Mouse (Mus musculus) heart, embryonic 15.5 days (tissue): ENCODE data around the gene Tgfb1. TPM values are rescaled to one million over a fixed set of nuclear protein-coding genes. Genes with fewer than 3 reads are reported as not detected.

Source experiments
- ATAC-seq: fragments of 200-750 bp; cut with Nextera tagmentation; replicated peaks from 2 replicates; pipeline ENCODE4 v1.8.0; 2017; ENCODE audit warnings: low read depth, moderate TSS enrichment; ENCODE audit not compliant: insufficient number of reproducible peaks, insufficient read depth, low FRiP score
- H3K27ac ChIP-seq: fragments of 300-500 bp; sonication (generic); 2 replicates; pipeline ENCODE4 v1.5.1; 2015; ENCODE audit warnings: mild to moderate bottlenecking, inconsistent platforms
- H3K27me3 ChIP-seq: fragments of 300-500 bp; sonication (generic); 2 replicates; pipeline ENCODE4 v1.6.1; 2015; ENCODE audit warnings: inconsistent platforms
- H3K36me3 ChIP-seq: fragments of 300-500 bp; sonication (generic); 2 replicates; pipeline ENCODE4 v1.6.1; 2015; ENCODE audit warnings: mild to moderate bottlenecking, inconsistent platforms
- H3K4me1 ChIP-seq: fragments of 300-500 bp; sonication (generic); replicated peaks from 2 replicates; pipeline ENCODE4 v1.6.1; 2015; ENCODE audit warnings: inconsistent platforms
- H3K4me2 ChIP-seq: fragments of 300-500 bp; sonication (generic); 2 replicates; pipeline ENCODE4 v1.6.1; 2015; ENCODE audit warnings: inconsistent platforms, mild to moderate bottlenecking, moderate library complexity
- H3K4me3 ChIP-seq: fragments of 300-500 bp; sonication (generic); 2 replicates; pipeline ENCODE4 v1.5.1; 2015; ENCODE audit warnings: mild to moderate bottlenecking, inconsistent platforms
- H3K9ac ChIP-seq: fragments of 300-500 bp; sonication (generic); 2 replicates; pipeline ENCODE4 v1.6.1; 2015; ENCODE audit warnings: mild to moderate bottlenecking, inconsistent platforms
- H3K9me3 ChIP-seq: fragments of 300-500 bp; sonication (generic); replicated peaks from 2 replicates; pipeline ENCODE4 v1.6.1; 2016; ENCODE audit warnings: inconsistent platforms
- WGBS: fragments of 180-500 bp; shearing (Covaris S2); methylation state at CpG from one replicate; pipeline ENCODE4 v1.1.7; 2015; ENCODE audit warnings: mixed read lengths; 5-methylcytosine and 5-hydroxymethylcytosine counted together
- polyA plus RNA-seq: library from polyadenylated mRNA; unstranded; fragments of >200 nt; fragmentation: Nextera tagmentation; extraction: Ambion mirVana; gene quantifications from 2 replicates; pipeline ENCODE4 v1.2.1, GENCODE M21; 2015

The Tgfb1 gene
- 3.2 and 4.6 TPM in 2 replicates for polyA plus RNA-seq

- Histone ChIP-seq H3K9ac (peak within 1 kb of the TSS; percentile 81), H3K27ac (peak within 1 kb of the TSS; percentile 89), H3K4me2 (peak within 1 kb of the TSS; percentile 88), H3K4me1 (peaks cover 38% of the 10 kb centered on the region), H3K36me3 (no peaks in the 10 kb centered on the region), H3K9me3 (no peaks in the 10 kb centered on the region), H3K4me3 (peak within 1 kb of the TSS; percentile 77), H3K27me3 (peaks cover 11% of the 10 kb centered on the region; the same call in 1 of the 2 replicates)
- ATAC-seq, result peak; percentile 56
- WGBS, result under 1% methylated on average over 47 of the region's 69 CpGs
These were observed at the start of gene Tgfb1 for GRCm38 (mm10) chr7:25686680-25687531. TSS of gene Tgfb1 (plus strand) at chr7:25687002.

GRCm38 (mm10) chr7:25637099-25637498, 49.7 kb upstream of the Tgfb1 start:
- H3K4me1 ChIP-seq, result peaks cover 12% of the 10 kb centered on the region
- no peak overlapping the region for H3K27ac ChIP-seq
- WGBS, result 78% methylated on average over 5 of the region's 5 CpGs
- no peak overlapping the region for H3K9ac ChIP-seq
- peaks cover 3% of the 10 kb centered on the region; the same call in 1 of the 2 replicates for H3K36me3 ChIP-seq
- H3K4me2 ChIP-seq, result no peak overlapping the region
- no peaks in the 10 kb centered on the region for H3K9me3 ChIP-seq
- no peak for ATAC-seq
- no peak overlapping the region for H3K4me3 ChIP-seq
- no peaks in the 10 kb centered on the region for H3K27me3 ChIP-seq

GRCm38 (mm10) chr7:25639754-25640153, 47.0 kb upstream of the Tgfb1 start:
- Histone ChIP-seq H3K4me3 (no peak overlapping the region), H3K4me2 (no peak overlapping the region), H3K9me3 (no peaks in the 10 kb centered on the region), H3K27me3 (no peaks in the 10 kb centered on the region), H3K27ac (no peak overlapping the region), H3K9ac (no peak overlapping the region), H3K4me1 (peaks cover 16% of the 10 kb centered on the region), H3K36me3 (0 out of 2 replicates have a peak, but pooled peaks cover 3% of the 10 kb centered on the region)
- 90% methylated on average over 4 of the region's 4 CpGs for WGBS
- no peak for ATAC-seq

GRCm38 (mm10) chr7:25644136-25644535, 42.7 kb upstream of the Tgfb1 start:
- Histone ChIP-seq H3K27ac (no peak overlapping the region), H3K36me3 (0 out of 2 replicates have a peak, but pooled peaks cover 3% of the 10 kb centered on the region), H3K4me3 (no peak overlapping the region), H3K9me3 (no peaks in the 10 kb centered on the region), H3K9ac (no peak overlapping the region), H3K4me2 (no peak overlapping the region), H3K27me3 (no peaks in the 10 kb centered on the region), H3K4me1 (peaks cover 4% of the 10 kb centered on the region)
- ATAC-seq, result no peak
- WGBS, result 52% methylated on average over 10 of the region's 10 CpGs

GRCm38 (mm10) chr7:25644631-25645030, 42.2 kb upstream of the Tgfb1 start:
- Histone ChIP-seq H3K27me3 (no peaks in the 10 kb centered on the region), H3K4me2 (no peak overlapping the region), H3K4me3 (no peak overlapping the region), H3K9ac (no peak overlapping the region), H3K9me3 (no peaks in the 10 kb centered on the region), H3K27ac (no peak overlapping the region), H3K36me3 (0 out of 2 replicates have a peak, but pooled peaks cover 3% of the 10 kb centered on the region), H3K4me1 (peaks cover 4% of the 10 kb centered on the region)
- no peak for ATAC-seq
- WGBS, result 68% methylated on average over 4 of the region's 4 CpGs

GRCm38 (mm10) chr7:25645074-25645473, 41.7 kb upstream of the Tgfb1 start:
- 66% methylated on average over 14 of the region's 14 CpGs for WGBS

GRCm38 (mm10) chr7:25647574-25648123, 39.2 kb upstream of the Tgfb1 start:
- no peak overlapping the region for H3K4me3 ChIP-seq
- ATAC-seq, result no peak; the same call in 1 of the 2 replicates
- H3K9me3 ChIP-seq, result no peaks in the 10 kb centered on the region
- H3K4me2 ChIP-seq, result no peak overlapping the region
- H3K9ac ChIP-seq, result no peak overlapping the region
- H3K4me1 ChIP-seq, result peaks cover 4% of the 10 kb centered on the region
- H3K27me3 ChIP-seq, result no peaks in the 10 kb centered on the region
- H3K27ac ChIP-seq, result no peak overlapping the region
- H3K36me3 ChIP-seq, result no peaks in the 10 kb centered on the region
- WGBS, result 41% methylated on average over 5 of the region's 5 CpGs

More at GRCm38 (mm10) chr7:25645074-25645473, 41.7 kb upstream of the Tgfb1 start:
- no peak for ATAC-seq
- H3K9ac ChIP-seq, result no peak overlapping the region
- H3K36me3 ChIP-seq, result 0 out of 2 replicates have a peak, but pooled peaks cover 3% of the 10 kb centered on the region
- H3K27me3 ChIP-seq, result no peaks in the 10 kb centered on the region
- H3K9me3 ChIP-seq, result no peaks in the 10 kb centered on the region
- H3K4me2 ChIP-seq, result no peak overlapping the region
- H3K27ac ChIP-seq, result no peak overlapping the region
- H3K4me3 ChIP-seq, result no peak overlapping the region
- H3K4me1 ChIP-seq, result peaks cover 4% of the 10 kb centered on the region

GRCm38 (mm10) chr7:25649839-25650238, 37.0 kb upstream of the Tgfb1 start:
- Histone ChIP-seq H3K27ac (no peak overlapping the region), H3K4me1 (no peaks in the 10 kb centered on the region), H3K4me3 (no peak overlapping the region), H3K27me3 (no peaks in the 10 kb centered on the region), H3K4me2 (no peak overlapping the region), H3K9ac (no peak overlapping the region), H3K36me3 (0 out of 2 replicates have a peak, but pooled peaks cover 3% of the 10 kb centered on the region), H3K9me3 (no peaks in the 10 kb centered on the region)
- ATAC-seq, result no peak
- WGBS, result 68% methylated on average over 5 of the region's 5 CpGs

- Histone ChIP-seq H3K27me3 (no peaks in the 10 kb centered on the region), H3K9ac (no peak overlapping the region), H3K36me3 (0 out of 2 replicates have a peak, but pooled peaks cover 3% of the 10 kb centered on the region), H3K4me3 (no peak overlapping the region), H3K4me2 (no peak overlapping the region), H3K27ac (no peak overlapping the region), H3K4me1 (no peaks in the 10 kb centered on the region), H3K9me3 (no peaks in the 10 kb centered on the region)
- no peak for ATAC-seq
- 88% methylated on average over 8 of the region's 8 CpGs for WGBS
These were observed 35.5 kb upstream of the Tgfb1 start for GRCm38 (mm10) chr7:25651281-25651680.

- Histone ChIP-seq H3K27me3 (no peaks in the 10 kb centered on the region), H3K4me2 (no peak overlapping the region), H3K4me3 (no peak overlapping the region), H3K9ac (no peak overlapping the region), H3K4me1 (peaks cover 4% of the 10 kb centered on the region), H3K36me3 (0 out of 2 replicates have a peak, but pooled peaks cover 3% of the 10 kb centered on the region), H3K27ac (no peak overlapping the region), H3K9me3 (no peaks in the 10 kb centered on the region)
- 83% methylated on average over 12 of the region's 12 CpGs for WGBS
- ATAC-seq, result no peak
These were observed 34.5 kb upstream of the Tgfb1 start for GRCm38 (mm10) chr7:25652244-25652759.
